Mouse (Mus musculus) liver, postnatal 0 days (tissue): ENCODE data around the gene Olfr224.

Experiments
- CTCF ChIP-seq: sonication (generic); IDR thresholded peaks from 2 replicates; pipeline ENCODE4 v1.5.1; 2016; ENCODE audit warnings: antibody characterized with exemption, low read depth
- EP300 ChIP-seq: IDR thresholded peaks from 2 replicates; pipeline ENCODE4 v1.6.1; 2016; ENCODE audit warnings: antibody characterized with exemption, low read depth, mild to moderate bottlenecking

- TF ChIP-seq CTCF (no peak), EP300 (no peak)
These were observed 8.3 kb upstream of the Olfr224 start for GRCm38 (mm10) chr11:58578636-58579035.
